Mouse (Mus musculus): ENCODE data around the gene Zmynd11. TPM values are rescaled to one million over a fixed set of nuclear protein-coding genes. Genes with fewer than 3 reads are reported as not detected.

Gene Zmynd11
- polyA plus RNA-seq, 1 experiment, result 60.0 TPM

- Histone ChIP-seq H3K4me3 (ENCODE audit: control insufficient read depth, insufficient read depth, low read length) (no peak overlapping the region), H3K27ac (ENCODE audit: control insufficient read depth, insufficient read depth, low read length) (no peak overlapping the region), H3K4me1 (replicated peaks; ENCODE audit: control insufficient read depth, insufficient read depth, low read length) (no peaks in the 10 kb centered on the region; the same call in 1 of the 2 replicates), H3K36me3 (ENCODE audit: control insufficient read depth, insufficient read depth, low read length) (no peaks in the 10 kb centered on the region), H3K27me3 (ENCODE audit: control insufficient read depth, insufficient read depth, low read length) (no peaks in the 10 kb centered on the region)
- 96% methylated on average over 8 of the region's 8 CpGs for WGBS
- TF ChIP-seq CTCF (IDR thresholded peaks at IDR 0.05; ENCODE audit: borderline replicate concordance, control insufficient read depth, extremely low read depth, insufficient read depth, low read length, poor library complexity), result no peak
- TF ChIP-seq POLR2A (IDR thresholded peaks at IDR 0.05; ENCODE audit: control insufficient read depth, extremely low read depth, insufficient read depth, low read length, poor library complexity), result no peak
- DNase-seq, result no peak
Observed at GRCm38 (mm10) chr13:9706720-9707119, 58.4 kb downstream of the Zmynd11 start.

- H3K27me3 ChIP-seq (ENCODE audit: control insufficient read depth, insufficient read depth, low read length), result no peaks in the 10 kb centered on the region
- H3K27ac ChIP-seq (ENCODE audit: control insufficient read depth, insufficient read depth, low read length), result no peak overlapping the region
- H3K4me3 ChIP-seq (ENCODE audit: control insufficient read depth, insufficient read depth, low read length), result no peak overlapping the region
- no peaks in the 10 kb centered on the region for H3K36me3 ChIP-seq (ENCODE audit: control insufficient read depth, insufficient read depth, low read length)
- TF ChIP-seq POLR2A (IDR thresholded peaks at IDR 0.05; ENCODE audit: control insufficient read depth, extremely low read depth, insufficient read depth, low read length, poor library complexity) (no peak), CTCF (IDR thresholded peaks at IDR 0.05; ENCODE audit: borderline replicate concordance, control insufficient read depth, extremely low read depth, insufficient read depth, low read length, poor library complexity) (no peak)
- WGBS, result 91% methylated on average over 12 of the region's 12 CpGs
- DNase-seq, result no peak
- no peaks in the 10 kb centered on the region for H3K4me1 ChIP-seq (replicated peaks; ENCODE audit: control insufficient read depth, insufficient read depth, low read length)
Observed at GRCm38 (mm10) chr13:9702615-9703235, 62.4 kb downstream of the Zmynd11 start.

GRCm38 (mm10) chr13:9697340-9697739, 67.8 kb downstream of the Zmynd11 start:
- no peak for DNase-seq
- Histone ChIP-seq H3K36me3 (ENCODE audit: control insufficient read depth, insufficient read depth, low read length) (peaks cover 14% of the 10 kb centered on the region), H3K4me3 (ENCODE audit: control insufficient read depth, insufficient read depth, low read length) (no peak overlapping the region), H3K4me1 (replicated peaks; ENCODE audit: control insufficient read depth, insufficient read depth, low read length) (no peaks in the 10 kb centered on the region), H3K27me3 (ENCODE audit: control insufficient read depth, insufficient read depth, low read length) (no peaks in the 10 kb centered on the region), H3K27ac (ENCODE audit: control insufficient read depth, insufficient read depth, low read length) (no peak overlapping the region)
- WGBS, result 98% methylated on average over 4 of the region's 4 CpGs
- TF ChIP-seq CTCF (IDR thresholded peaks at IDR 0.05; ENCODE audit: borderline replicate concordance, control insufficient read depth, extremely low read depth, insufficient read depth, low read length, poor library complexity) (no peak), POLR2A (IDR thresholded peaks at IDR 0.05; ENCODE audit: control insufficient read depth, extremely low read depth, insufficient read depth, low read length, poor library complexity) (no peak)

- Histone ChIP-seq H3K27ac (ENCODE audit: control insufficient read depth, insufficient read depth, low read length) (no peak overlapping the region), H3K4me1 (replicated peaks; ENCODE audit: control insufficient read depth, insufficient read depth, low read length) (no peaks in the 10 kb centered on the region), H3K4me3 (ENCODE audit: control insufficient read depth, insufficient read depth, low read length) (no peak overlapping the region), H3K36me3 (ENCODE audit: control insufficient read depth, insufficient read depth, low read length) (peaks cover 25% of the 10 kb centered on the region), H3K27me3 (ENCODE audit: control insufficient read depth, insufficient read depth, low read length) (no peaks in the 10 kb centered on the region)
- no peak for TF ChIP-seq POLR2A (IDR thresholded peaks at IDR 0.05; ENCODE audit: control insufficient read depth, extremely low read depth, insufficient read depth, low read length, poor library complexity)
- TF ChIP-seq CTCF (IDR thresholded peaks at IDR 0.05; ENCODE audit: borderline replicate concordance, control insufficient read depth, extremely low read depth, insufficient read depth, low read length, poor library complexity), result no peak
- DNase-seq, result no peak
Observed at GRCm38 (mm10) chr13:9695809-9696208, 69.3 kb downstream of the Zmynd11 start.

GRCm38 (mm10) chr13:9695403-9695802, 69.7 kb downstream of the Zmynd11 start:
- H3K27ac ChIP-seq (ENCODE audit: control insufficient read depth, insufficient read depth, low read length), result no peak overlapping the region
- DNase-seq, result no peak
- peaks cover 29% of the 10 kb centered on the region for H3K36me3 ChIP-seq (ENCODE audit: control insufficient read depth, insufficient read depth, low read length)
- WGBS, result 92% methylated on average over 4 of the region's 4 CpGs
- H3K4me1 ChIP-seq (replicated peaks; ENCODE audit: control insufficient read depth, insufficient read depth, low read length), result no peaks in the 10 kb centered on the region
- no peak overlapping the region for H3K4me3 ChIP-seq (ENCODE audit: control insufficient read depth, insufficient read depth, low read length)
- H3K27me3 ChIP-seq (ENCODE audit: control insufficient read depth, insufficient read depth, low read length), result no peaks in the 10 kb centered on the region
- TF ChIP-seq POLR2A (IDR thresholded peaks at IDR 0.05; ENCODE audit: control insufficient read depth, extremely low read depth, insufficient read depth, low read length, poor library complexity) (no peak), CTCF (IDR thresholded peaks at IDR 0.05; ENCODE audit: borderline replicate concordance, control insufficient read depth, extremely low read depth, insufficient read depth, low read length, poor library complexity) (no peak)

GRCm38 (mm10) chr13:9694651-9695050, 70.5 kb downstream of the Zmynd11 start:
- no peak overlapping the region for H3K27ac ChIP-seq (ENCODE audit: control insufficient read depth, insufficient read depth, low read length)
- DNase-seq, result no peak
- H3K4me3 ChIP-seq (ENCODE audit: control insufficient read depth, insufficient read depth, low read length), result no peak overlapping the region
- H3K27me3 ChIP-seq (ENCODE audit: control insufficient read depth, insufficient read depth, low read length), result no peaks in the 10 kb centered on the region
- TF ChIP-seq POLR2A (IDR thresholded peaks at IDR 0.05; ENCODE audit: control insufficient read depth, extremely low read depth, insufficient read depth, low read length, poor library complexity) (no peak), CTCF (IDR thresholded peaks at IDR 0.05; ENCODE audit: borderline replicate concordance, control insufficient read depth, extremely low read depth, insufficient read depth, low read length, poor library complexity) (no peak)
- peaks cover 36% of the 10 kb centered on the region for H3K36me3 ChIP-seq (ENCODE audit: control insufficient read depth, insufficient read depth, low read length)
- WGBS, result 96% methylated on average over 6 of the region's 6 CpGs
- no peaks in the 10 kb centered on the region for H3K4me1 ChIP-seq (replicated peaks; ENCODE audit: control insufficient read depth, insufficient read depth, low read length)

GRCm38 (mm10) chr13:9692876-9693275, 72.3 kb downstream of the Zmynd11 start:
- Histone ChIP-seq H3K27ac (ENCODE audit: control insufficient read depth, insufficient read depth, low read length) (no peak overlapping the region), H3K4me3 (ENCODE audit: control insufficient read depth, insufficient read depth, low read length) (no peak overlapping the region), H3K36me3 (ENCODE audit: control insufficient read depth, insufficient read depth, low read length) (peaks cover 51% of the 10 kb centered on the region), H3K4me1 (replicated peaks; ENCODE audit: control insufficient read depth, insufficient read depth, low read length) (no peaks in the 10 kb centered on the region), H3K27me3 (ENCODE audit: control insufficient read depth, insufficient read depth, low read length) (no peaks in the 10 kb centered on the region)
- TF ChIP-seq CTCF (IDR thresholded peaks at IDR 0.05; ENCODE audit: borderline replicate concordance, control insufficient read depth, extremely low read depth, insufficient read depth, low read length, poor library complexity) (no peak), POLR2A (IDR thresholded peaks at IDR 0.05; ENCODE audit: control insufficient read depth, extremely low read depth, insufficient read depth, low read length, poor library complexity) (no peak)
- 97% methylated on average over 3 of the region's 3 CpGs for WGBS
- no peak for DNase-seq
